Mouse (Mus musculus) embryo, embryonic 11 days (tissue): ENCODE measurements at regions not wholly inside any gene's neighbourhood (a gene's known extent, or its start where the extent isn't known, plus 50 kb on each side); places are given as distances from the start of the nearest gene placed in this dataset.
"Not testable (repeated sequence)": the region's sequence is repeated elsewhere in the genome, so short reads cannot be mapped to it uniquely, and the experiment has no call there.

Experiments used
- DNase-seq: peaks from one replicate; pipeline ENCODE4 v3.0.0-alpha.2; 2015

GRCm38 (mm10) chr15:16130862-16131261 lies 597.7 kb upstream of the Cdh9 start:
- DNase-seq: no peak

- no peak for DNase-seq
Measured at GRCm38 (mm10) chr15:16158164-16158563, 570.4 kb upstream of the Cdh9 start.

- DNase-seq: no peak
Measured at GRCm38 (mm10) chr15:16163969-16164368, 564.6 kb upstream of the Cdh9 start.

- no peak for DNase-seq
Measured at GRCm38 (mm10) chr15:16213354-16213753, 515.2 kb upstream of the Cdh9 start.

- DNase-seq: peak; percentile 1
Measured at GRCm38 (mm10) chr15:16221648-16222047, 506.9 kb upstream of the Cdh9 start.

GRCm38 (mm10) chr15:16248595-16248994 lies 480.0 kb upstream of the Cdh9 start:
- no peak for DNase-seq

GRCm38 (mm10) chr15:16285166-16285565 lies 443.4 kb upstream of the Cdh9 start:
- no peak for DNase-seq

- not testable (repeated sequence) for DNase-seq
Measured at GRCm38 (mm10) chr15:16294553-16294952, 434.0 kb upstream of the Cdh9 start.

- no peak for DNase-seq
Measured at GRCm38 (mm10) chr15:16309678-16310077, 418.9 kb upstream of the Cdh9 start.

GRCm38 (mm10) chr15:16311956-16312646 lies 416.5 kb upstream of the Cdh9 start:
- DNase-seq: no peak

- no peak for DNase-seq
Measured at GRCm38 (mm10) chr15:16312721-16313120, 415.8 kb upstream of the Cdh9 start.

- DNase-seq: no peak
Measured at GRCm38 (mm10) chr15:16313818-16314217, 414.7 kb upstream of the Cdh9 start.

GRCm38 (mm10) chr15:16314606-16315005 lies 413.9 kb upstream of the Cdh9 start:
- no peak for DNase-seq

GRCm38 (mm10) chr15:16315085-16315484 lies 413.5 kb upstream of the Cdh9 start:
- no peak for DNase-seq

GRCm38 (mm10) chr15:16326327-16326726 lies 402.2 kb upstream of the Cdh9 start:
- no peak for DNase-seq
